Mouse (Mus musculus) activated CD4-positive, CD25-positive, alpha-beta regulatory T cell, adult 9 weeks (primary cell): ENCODE measurements around the gene Vmn1r116. TPM values are rescaled to one million over a fixed set of nuclear protein-coding genes. Genes with fewer than 3 reads are reported as not detected.

Experiments used
- polyA plus RNA-seq: library from polyadenylated mRNA; unstranded; fragments of 100-300 nt; shearing (Covaris generic); gene quantifications from one replicate; pipeline ENCODE4 v1.2.1, GENCODE M21; 2017

The Vmn1r116 gene
- polyA plus RNA-seq = not detected

GRCm38 (mm10) chr7:20871956-20872355 lies at the start of gene Vmn1r116:
TSS of gene Vmn1r116 (plus strand) at chr7:20872256.

GRCm38 (mm10) chr7:20844885-20845284 lies 27.2 kb upstream of the Vmn1r116 start, which contains the start of gene Vmn1r115:
TSS of gene Vmn1r115 (minus strand) at chr7:20844985.

GRCm38 (mm10) chr7:20884021-20884420 lies 12.0 kb downstream of the Vmn1r116 start, which contains the start of gene Vmn1r117:
TSS of gene Vmn1r117 (minus strand) at chr7:20884121.

GRCm38 (mm10) chr7:20912247-20912646 lies 40.2 kb downstream of the Vmn1r116 start, which contains the start of gene Vmn1r118:
TSS of gene Vmn1r118 (minus strand) at chr7:20912347.

Other genes starting within 250 kb of the Vmn1r116 start
- not detected for gene Vmn1r107, start 203.3 kb upstream of the Vmn1r116 start, polyA plus RNA-seq
- gene Vmn1r111, start 169.0 kb upstream of the Vmn1r116 start, polyA plus RNA-seq = not detected
- not detected for gene Gm10668, start 141.6 kb upstream of the Vmn1r116 start, polyA plus RNA-seq
- gene Vmn1r112, start 101.1 kb upstream of the Vmn1r116 start, polyA plus RNA-seq = not detected
- gene Vmn1r113, start 85.0 kb upstream of the Vmn1r116 start, polyA plus RNA-seq = not detected
- gene Vmn1r114, start 60.1 kb upstream of the Vmn1r116 start, polyA plus RNA-seq = not detected
- not detected for gene Vmn1r115, start 27.3 kb upstream of the Vmn1r116 start, polyA plus RNA-seq
- not detected for gene Vmn1r117, start 11.9 kb downstream of the Vmn1r116 start, polyA plus RNA-seq
- gene Vmn1r118, start 40.1 kb downstream of the Vmn1r116 start, polyA plus RNA-seq = not detected
- not detected for gene Vmn1r119, start 140.2 kb downstream of the Vmn1r116 start, polyA plus RNA-seq
- not detected for gene Vmn1r120, start 181.5 kb downstream of the Vmn1r116 start, polyA plus RNA-seq
- gene Vmn1r121, start 226.3 kb downstream of the Vmn1r116 start, polyA plus RNA-seq = not detected